Mouse (Mus musculus) kidney, postnatal 0 days (tissue): ENCODE measurements around the gene Cab39l. TPM values are rescaled to one million over a fixed set of nuclear protein-coding genes. Genes with fewer than 3 reads are reported as not detected.

ENCODE experiments used
- ATAC-seq: fragments of 200-750 bp; cut with Nextera tagmentation; replicated peaks from 2 replicates; pipeline ENCODE4 v1.8.0; 2017; ENCODE audit warnings: low read depth, moderate number of reproducible peaks, moderate TSS enrichment, moderate library complexity; ENCODE audit not compliant: low FRiP score
- DNase-seq: peaks from one replicate; pipeline ENCODE4 v3.0.0-alpha.2; 2016; ENCODE audit warnings: low spot score
- H3K27ac ChIP-seq: fragments of 300-500 bp; sonication (generic); 2 replicates; pipeline ENCODE4 v1.5.1; 2014; ENCODE audit warnings: mild to moderate bottlenecking
- H3K27me3 ChIP-seq: fragments of 300-500 bp; sonication (generic); 2 replicates; pipeline ENCODE4 v1.6.1; 2014; ENCODE audit warnings: low read length, mixed read lengths; ENCODE audit not compliant: insufficient read depth
- H3K36me3 ChIP-seq: fragments of 300-500 bp; sonication (generic); 2 replicates; pipeline ENCODE4 v1.6.1; 2014; ENCODE audit warnings: low read length, mixed read lengths; ENCODE audit not compliant: insufficient read depth
- H3K4me1 ChIP-seq: fragments of 300-500 bp; sonication (generic); replicated peaks from 2 replicates; pipeline ENCODE4 v1.6.1; 2014; ENCODE audit warnings: antibody characterized with exemption, low read length, mixed read lengths; ENCODE audit not compliant: insufficient read depth
- H3K4me2 ChIP-seq: fragments of 300-500 bp; sonication (generic); 2 replicates; pipeline ENCODE4 v1.6.1; 2014; ENCODE audit warnings: mild to moderate bottlenecking, low read length, moderate library complexity, mixed read lengths
- H3K4me3 ChIP-seq: fragments of 300-500 bp; sonication (generic); replicated peaks from 2 replicates; pipeline ENCODE4 v1.5.1; 2014; ENCODE audit warnings: low read depth, low read length
- H3K9ac ChIP-seq: fragments of 300-500 bp; sonication (generic); 2 replicates; pipeline ENCODE4 v1.6.1; 2014; ENCODE audit warnings: low read depth, low read length
- H3K9me3 ChIP-seq: fragments of 300-500 bp; sonication (generic); replicated peaks from 2 replicates; pipeline ENCODE4 v1.6.1; 2016; ENCODE audit warnings: low read length, inconsistent platforms, mixed read lengths
- CTCF ChIP-seq: IDR thresholded peaks from 2 replicates; pipeline ENCODE4 v1.5.1; 2016; ENCODE audit warnings: antibody characterized with exemption, low read depth, mild to moderate bottlenecking, moderate library complexity
- WGBS: fragments of 180-500 bp; shearing (Covaris S2); extraction: QIAGEN DNeasy Blood & Tissue Kit; methylation state at CpG from one replicate; pipeline ENCODE4 v1.1.7; 2014; 5-methylcytosine and 5-hydroxymethylcytosine counted together
- polyA plus RNA-seq: library from polyadenylated mRNA; unstranded; fragments of >200 nt; fragmentation: Nextera tagmentation; extraction: Ambion mirVana; gene quantifications from 2 replicates; pipeline ENCODE4 v1.2.1, GENCODE M21; 2015

Gene Cab39l
- polyA plus RNA-seq, 1 experiment from 2014 or later, result 60.7 TPM

DNA sequence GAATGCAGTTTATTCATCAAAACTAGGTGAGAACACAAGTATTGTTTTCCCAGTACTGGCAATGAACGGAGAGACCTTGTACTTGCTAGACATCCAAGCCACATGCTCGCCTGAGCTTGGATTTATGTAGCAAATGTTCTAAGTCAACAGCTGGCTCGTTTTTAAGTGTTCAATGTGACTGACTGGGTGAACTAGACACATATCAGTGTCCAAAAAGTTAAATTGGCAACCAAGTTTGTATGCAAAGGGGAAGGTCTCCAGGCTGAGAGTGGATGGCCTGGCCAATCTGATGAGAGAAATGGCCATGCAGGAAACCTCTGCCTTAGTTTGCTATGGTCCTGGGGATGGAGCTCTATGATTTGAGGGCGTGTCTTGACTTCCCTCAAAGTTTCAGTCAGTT lies 51.6 kb downstream of the Cab39l start:
- Histone ChIP-seq H3K27me3 (no peaks in the 10 kb centered on the region), H3K4me1 (no peaks in the 10 kb centered on the region), H3K4me3 (no peak overlapping the region), H3K9ac (no peak overlapping the region), H3K36me3 (no peaks in the 10 kb centered on the region), H3K9me3 (no peaks in the 10 kb centered on the region), H3K4me2 (no peak overlapping the region), H3K27ac (no peak overlapping the region)
- DNase-seq (no peak), ATAC-seq (no peak)
- 64% methylated on average over 4 of the region's 4 CpGs for WGBS
- no peak for TF ChIP-seq CTCF

GRCm38 (mm10) chr14:59497928-59498327 lies 57.2 kb downstream of the Cab39l start:
- WGBS, result 82% methylated on average over 5 of the region's 5 CpGs

DNA sequence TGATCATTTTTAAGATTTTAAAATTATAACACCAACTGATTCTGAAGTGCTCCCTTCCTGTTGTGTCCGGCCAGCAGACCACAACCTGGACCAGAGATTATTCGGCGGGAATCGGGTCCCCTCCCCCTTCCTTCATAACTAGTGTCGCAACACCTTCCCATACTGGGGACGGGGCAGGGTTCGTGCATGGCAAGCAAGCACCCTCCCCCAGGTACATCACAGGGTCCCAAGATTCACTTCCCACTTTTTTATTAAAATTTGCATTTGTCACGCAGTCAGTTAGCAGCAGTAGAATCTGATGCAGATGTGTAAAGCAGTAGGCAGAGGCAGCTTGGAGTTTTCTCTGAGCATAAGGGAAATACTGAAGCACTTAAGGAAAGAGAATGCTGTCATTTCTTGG lies 64.1 kb downstream of the Cab39l start:
- Histone ChIP-seq H3K36me3 (0 out of 2 replicates have a peak, but pooled peaks cover 9% of the 10 kb centered on the region), H3K27me3 (no peaks in the 10 kb centered on the region), H3K9ac (no peak overlapping the region), H3K9me3 (no peaks in the 10 kb centered on the region), H3K4me2 (no peak overlapping the region), H3K4me3 (no peak overlapping the region), H3K4me1 (no peaks in the 10 kb centered on the region), H3K27ac (no peak overlapping the region)
- no peak for DNase-seq
- 91% methylated on average over 8 of the region's 8 CpGs for WGBS
- no peak for ATAC-seq
- TF ChIP-seq CTCF, result no peak

More at GRCm38 (mm10) chr14:59497928-59498327, 57.2 kb downstream of the Cab39l start:
- Histone ChIP-seq H3K9ac (no peak overlapping the region), H3K9me3 (no peaks in the 10 kb centered on the region), H3K4me2 (no peak overlapping the region), H3K4me1 (no peaks in the 10 kb centered on the region), H3K27me3 (no peaks in the 10 kb centered on the region), H3K27ac (no peak overlapping the region), H3K36me3 (no peaks in the 10 kb centered on the region), H3K4me3 (no peak overlapping the region)
- no peak for ATAC-seq
- no peak for DNase-seq
- TF ChIP-seq CTCF, result no peak

GRCm38 (mm10) chr14:59506139-59506538 lies 65.4 kb downstream of the Cab39l start:
- Histone ChIP-seq H3K27ac (no peak overlapping the region), H3K36me3 (0 out of 2 replicates have a peak, but pooled peaks cover 9% of the 10 kb centered on the region), H3K9me3 (no peaks in the 10 kb centered on the region), H3K9ac (no peak overlapping the region), H3K4me1 (no peaks in the 10 kb centered on the region), H3K4me3 (no peak overlapping the region), H3K4me2 (no peak overlapping the region), H3K27me3 (no peaks in the 10 kb centered on the region)
- no peak for ATAC-seq
- TF ChIP-seq CTCF, result no peak
- DNase-seq, result no peak
- WGBS, result 87% methylated on average over 4 of the region's 4 CpGs

DNA sequence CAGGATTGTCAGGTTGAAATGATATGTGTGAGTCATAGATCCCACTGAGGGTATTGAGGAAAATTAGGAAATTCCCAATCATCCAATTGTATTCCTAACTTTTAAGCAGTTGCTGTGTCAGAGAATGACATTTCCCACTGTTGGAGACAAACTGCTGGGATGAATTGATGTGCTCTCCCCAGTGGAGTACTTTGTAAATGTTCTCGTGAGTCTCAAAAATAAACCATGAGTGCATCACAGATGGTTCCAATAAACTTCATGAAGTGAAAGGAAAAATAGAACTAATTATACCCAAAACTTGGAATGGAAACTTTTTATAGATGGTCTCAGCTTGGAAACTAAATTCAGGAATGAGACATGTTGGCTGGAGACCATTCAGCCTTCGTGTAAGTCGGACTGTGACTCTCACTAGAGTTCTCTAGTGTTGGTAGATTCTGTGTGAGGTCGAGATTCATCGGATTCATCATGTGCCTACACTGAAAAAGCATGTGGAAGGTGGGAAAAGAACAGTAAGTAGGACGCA lies 73.2 kb downstream of the Cab39l start:
- no peak for ATAC-seq
- no peaks in the 10 kb centered on the region for H3K36me3 ChIP-seq
- no peaks in the 10 kb centered on the region for H3K4me1 ChIP-seq
- H3K27ac ChIP-seq, result no peak overlapping the region
- H3K27me3 ChIP-seq, result no peaks in the 10 kb centered on the region
- 82% methylated on average over 6 of the region's 6 CpGs for WGBS
- no peak for TF ChIP-seq CTCF
- H3K9me3 ChIP-seq, result no peaks in the 10 kb centered on the region
- no peak overlapping the region for H3K4me3 ChIP-seq
- no peak overlapping the region for H3K4me2 ChIP-seq
- no peak overlapping the region for H3K9ac ChIP-seq
- no peak for DNase-seq

DNA sequence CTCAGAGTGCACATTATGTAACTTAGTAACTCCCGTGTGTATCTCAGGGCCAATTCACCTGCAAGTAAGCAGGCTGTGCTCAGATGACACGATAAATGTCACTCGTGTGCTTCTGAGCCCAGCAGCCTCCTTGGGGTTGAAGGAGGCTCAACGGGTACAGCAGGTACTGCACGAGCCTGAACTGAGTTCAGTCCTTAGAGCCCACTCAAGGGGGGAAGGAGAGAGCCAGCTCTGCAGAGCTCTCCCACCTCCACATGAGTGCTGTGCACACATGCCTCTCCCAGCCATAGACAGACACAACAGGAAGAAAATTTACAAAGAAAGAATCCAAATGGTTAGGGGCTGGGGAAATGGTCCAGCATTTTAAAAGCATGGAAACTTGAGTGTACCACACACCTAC lies 85.1 kb downstream of the Cab39l start:
- Histone ChIP-seq H3K27ac (no peak overlapping the region), H3K4me3 (no peak overlapping the region), H3K27me3 (no peaks in the 10 kb centered on the region), H3K9me3 (no peaks in the 10 kb centered on the region), H3K4me2 (no peak overlapping the region), H3K36me3 (no peaks in the 10 kb centered on the region; the same call in 1 of the 2 replicates), H3K4me1 (no peaks in the 10 kb centered on the region), H3K9ac (no peak overlapping the region)
- ATAC-seq, result no peak
- 87% methylated on average over 5 of the region's 5 CpGs for WGBS
- no peak for DNase-seq
- no peak for TF ChIP-seq CTCF

DNA sequence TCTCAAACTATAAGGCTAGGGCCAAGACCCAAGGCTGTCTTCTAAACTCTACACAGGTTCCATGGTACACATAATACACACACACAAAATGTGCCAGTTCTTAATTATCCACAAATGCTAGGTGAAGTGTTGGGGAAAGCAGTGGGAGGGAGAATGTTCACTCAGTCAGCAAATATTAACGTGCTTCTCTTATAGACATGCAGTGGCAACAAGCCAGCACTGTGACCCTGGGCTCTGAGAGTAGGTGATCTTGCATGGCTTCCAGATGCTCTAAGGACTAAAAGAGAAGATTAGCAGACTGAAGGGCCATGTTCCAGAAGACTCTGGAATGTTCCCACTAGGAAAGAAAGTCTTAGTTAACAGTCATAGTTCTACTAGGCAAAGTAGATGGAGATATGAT lies 90.0 kb downstream of the Cab39l start:
- Histone ChIP-seq H3K4me2 (no peak overlapping the region), H3K9me3 (no peaks in the 10 kb centered on the region), H3K36me3 (no peaks in the 10 kb centered on the region; the same call in 1 of the 2 replicates), H3K27ac (no peak overlapping the region), H3K9ac (no peak overlapping the region), H3K4me3 (no peak overlapping the region), H3K4me1 (no peaks in the 10 kb centered on the region), H3K27me3 (no peaks in the 10 kb centered on the region)
- DNase-seq (no peak), ATAC-seq (no peak)
- TF ChIP-seq CTCF, result no peak
- 71% methylated on average over 1 of the region's 1 CpGs for WGBS
